Mouse (Mus musculus): ENCODE measurements at regions not wholly inside any gene's neighbourhood (a gene's known extent, or its start where the extent isn't known, plus 50 kb on each side); places are given as distances from the start of the nearest gene placed in this dataset.

- TF ChIP-seq CTCF (IDR thresholded peaks at IDR 0.05; ENCODE audit: insufficient read depth, low read length) (no peak), POLR2A (IDR thresholded peaks at IDR 0.05; ENCODE audit: borderline replicate concordance, extremely low read depth, low read depth, low read length) (no peak)
Measured at GRCm38 (mm10) chr8:107865744-107866143, 76.7 kb upstream of the Zfhx3 start.
